Mouse (Mus musculus) cerebellum, adult 2 months (tissue): ENCODE results near the gene Nudt21. TPM values are rescaled to one million over a fixed set of nuclear protein-coding genes. Genes with fewer than 3 reads are reported as not detected.

ENCODE experiments used
- DNase-seq, 2 experiments: peaks; one replicate each; pipeline ENCODE4 v3.0.0; 2021
- H3K27ac ChIP-seq: fragments of 200-500 bp; 2 replicates; pipeline ENCODE4 v1.5.1; 2012; ENCODE audit warnings: low read length, control low read depth, inconsistent platforms; ENCODE audit not compliant: insufficient read depth
- H3K27me3 ChIP-seq: fragments of 200-500 bp; 2 replicates; pipeline ENCODE4 v1.6.1; 2012; ENCODE audit warnings: inconsistent platforms, mild to moderate bottlenecking, low read length, moderate library complexity; ENCODE audit not compliant: control insufficient read depth, insufficient read depth
- H3K4me1 ChIP-seq: fragments of 200-500 bp; 2 replicates; pipeline ENCODE4 v1.6.1; 2011; ENCODE audit warnings: low read length; ENCODE audit not compliant: control insufficient read depth, insufficient read depth
- H3K4me3 ChIP-seq: fragments of 200-500 bp; replicated peaks from 2 replicates; pipeline ENCODE3; 2011; ENCODE audit warnings: mild to moderate bottlenecking, low read depth, low read length, control low read depth; ENCODE audit not compliant: insufficient read depth
- CTCF ChIP-seq: fragments of 200-500 bp; IDR thresholded peaks from 2 replicates; pipeline ENCODE4 v1.5.1; 2011; ENCODE audit warnings: low read depth, mild to moderate bottlenecking, control low read depth, low read length, moderate library complexity, borderline replicate concordance; ENCODE audit not compliant: insufficient read depth
- POLR2A ChIP-seq: fragments of 200-500 bp; IDR thresholded peaks from 2 replicates; pipeline ENCODE4 v1.6.1; 2011; ENCODE audit warnings: low read length, control low read depth, borderline replicate concordance; ENCODE audit not compliant: insufficient read depth
- WGBS: fragments of 180-500 bp; shearing (Covaris S2); methylation state at CpG from one replicate; pipeline ENCODE4 v1.1.7; 2018; 5-methylcytosine and 5-hydroxymethylcytosine counted together
- polyA plus RNA-seq: library from polyadenylated mRNA; depleted of rRNA; stranded (reverse); fragments of >200 nt; gene quantifications from 2 replicates; pipeline ENCODE4 v1.2.3, GENCODE M21; 2012

Gene Nudt21
- polyA plus RNA-seq, 1 experiment = 31.3 TPM

DNA sequence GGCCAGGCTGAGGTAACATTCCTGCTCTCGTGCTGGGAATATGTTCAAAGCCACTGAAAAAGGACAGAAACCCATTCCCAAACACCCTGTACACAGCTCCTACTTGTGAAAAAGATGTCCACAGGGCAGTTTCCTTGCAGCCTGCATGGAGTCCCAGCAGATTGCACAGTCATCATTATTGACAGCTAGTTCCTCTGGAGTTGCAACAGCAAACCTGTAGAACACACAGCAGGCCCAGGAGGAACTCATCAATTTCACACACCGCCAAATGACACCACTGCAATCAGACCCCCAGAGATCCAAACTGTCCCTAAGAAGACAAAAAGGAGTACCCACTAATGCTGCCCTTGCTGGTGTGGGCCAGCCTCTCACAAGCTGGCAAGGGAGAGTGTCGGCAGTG, 52.1 kb downstream of the Nudt21 start:
- Histone ChIP-seq H3K27me3 (no peaks in the 10 kb centered on the region), H3K4me1 (no peaks in the 10 kb centered on the region), H3K4me3 (no peak overlapping the region), H3K27ac (no peak overlapping the region)
- no peak for DNase-seq
- 93% methylated on average over 3 of the region's 3 CpGs for WGBS
- TF ChIP-seq POLR2A = no peak
- TF ChIP-seq CTCF = no peak

DNA sequence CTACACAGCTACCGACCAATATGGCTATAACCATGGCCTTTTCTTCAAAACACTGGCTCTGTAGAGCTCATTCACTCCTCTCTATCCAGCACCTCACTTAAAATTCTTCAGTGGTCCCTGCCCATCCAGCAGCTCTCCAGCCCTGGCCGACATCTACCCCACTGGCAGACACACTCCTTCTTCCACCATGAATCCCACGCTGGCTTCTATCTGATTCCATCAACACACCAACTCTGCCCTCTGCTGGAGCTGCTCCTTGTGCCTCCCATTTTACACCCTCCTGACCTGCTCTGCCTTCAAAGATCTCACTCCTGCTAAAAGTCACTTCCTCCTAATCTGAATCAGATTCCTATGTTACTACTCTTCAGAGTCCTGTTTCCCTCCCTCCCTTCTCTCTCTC, 53.0 kb downstream of the Nudt21 start:
- Histone ChIP-seq H3K4me1 (no peaks in the 10 kb centered on the region), H3K27me3 (no peaks in the 10 kb centered on the region), H3K27ac (no peak overlapping the region), H3K4me3 (no peak overlapping the region)
- 34% methylated on average over 3 of the region's 3 CpGs for WGBS
- peak in 1 of 2 experiments; percentile 40 for DNase-seq
- TF ChIP-seq CTCF = peak; percentile 63
- no peak for TF ChIP-seq POLR2A

DNA sequence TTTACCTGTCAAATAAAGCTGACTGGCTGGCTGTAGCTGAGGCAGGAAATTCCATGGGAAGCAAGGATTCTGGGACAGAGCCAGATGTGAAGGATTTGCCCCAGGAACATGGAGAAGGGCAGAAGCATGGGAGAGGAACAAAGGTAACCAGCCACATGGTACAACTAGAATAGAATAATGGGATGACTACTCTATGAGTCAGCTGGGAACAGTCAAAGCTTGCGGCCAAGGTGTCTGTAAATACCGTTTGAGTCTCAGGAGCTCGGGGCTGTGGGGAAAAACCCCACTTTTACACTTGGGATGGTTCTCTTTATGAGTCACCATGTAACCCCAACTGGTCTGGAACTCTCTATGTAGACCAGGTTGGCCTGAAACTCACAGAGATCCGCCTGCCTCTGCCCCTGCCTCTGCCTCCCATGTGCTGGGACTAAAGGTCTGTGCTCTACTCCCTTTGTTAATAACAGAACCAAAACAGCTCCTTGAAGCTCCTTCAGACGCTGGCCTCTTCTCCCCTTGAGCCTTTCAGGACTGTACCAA, 55.1 kb downstream of the Nudt21 start:
- WGBS = 94% methylated on average over 5 of the region's 5 CpGs
- no peak for DNase-seq

DNA sequence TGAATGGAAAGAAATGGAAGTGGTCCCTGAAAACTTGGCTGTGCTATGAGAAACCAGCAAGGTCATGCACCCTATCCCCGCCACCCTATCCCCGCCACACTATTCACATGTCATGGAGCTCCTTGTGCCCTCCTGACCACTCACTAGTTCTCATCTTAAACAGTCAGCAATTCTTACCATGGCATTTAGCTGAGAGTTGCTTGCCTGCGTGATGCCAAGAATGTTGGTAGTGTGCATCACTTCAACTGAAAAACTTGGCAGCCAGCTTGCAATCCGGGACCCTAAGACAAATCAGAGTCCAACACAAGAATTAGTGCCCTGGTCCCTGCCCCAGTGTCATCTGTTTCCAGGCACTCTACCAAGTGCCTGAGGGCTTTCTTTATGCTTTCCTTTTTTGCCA, 56.7 kb downstream of the Nudt21 start:
- no peak overlapping the region for H3K27ac ChIP-seq
- WGBS = 51% methylated on average over 4 of the region's 4 CpGs
- no peak for TF ChIP-seq POLR2A
- no peak for TF ChIP-seq CTCF
- H3K27me3 ChIP-seq = no peaks in the 10 kb centered on the region
- no peak overlapping the region for H3K4me3 ChIP-seq
- H3K4me1 ChIP-seq = no peaks in the 10 kb centered on the region
- DNase-seq = no peak

More for the DNA sequence above, 55.1 kb downstream of the Nudt21 start:
- Histone ChIP-seq H3K27me3 (no peaks in the 10 kb centered on the region), H3K4me3 (no peak overlapping the region), H3K27ac (no peak overlapping the region), H3K4me1 (no peaks in the 10 kb centered on the region)
- TF ChIP-seq CTCF (no peak), POLR2A (no peak)

DNA sequence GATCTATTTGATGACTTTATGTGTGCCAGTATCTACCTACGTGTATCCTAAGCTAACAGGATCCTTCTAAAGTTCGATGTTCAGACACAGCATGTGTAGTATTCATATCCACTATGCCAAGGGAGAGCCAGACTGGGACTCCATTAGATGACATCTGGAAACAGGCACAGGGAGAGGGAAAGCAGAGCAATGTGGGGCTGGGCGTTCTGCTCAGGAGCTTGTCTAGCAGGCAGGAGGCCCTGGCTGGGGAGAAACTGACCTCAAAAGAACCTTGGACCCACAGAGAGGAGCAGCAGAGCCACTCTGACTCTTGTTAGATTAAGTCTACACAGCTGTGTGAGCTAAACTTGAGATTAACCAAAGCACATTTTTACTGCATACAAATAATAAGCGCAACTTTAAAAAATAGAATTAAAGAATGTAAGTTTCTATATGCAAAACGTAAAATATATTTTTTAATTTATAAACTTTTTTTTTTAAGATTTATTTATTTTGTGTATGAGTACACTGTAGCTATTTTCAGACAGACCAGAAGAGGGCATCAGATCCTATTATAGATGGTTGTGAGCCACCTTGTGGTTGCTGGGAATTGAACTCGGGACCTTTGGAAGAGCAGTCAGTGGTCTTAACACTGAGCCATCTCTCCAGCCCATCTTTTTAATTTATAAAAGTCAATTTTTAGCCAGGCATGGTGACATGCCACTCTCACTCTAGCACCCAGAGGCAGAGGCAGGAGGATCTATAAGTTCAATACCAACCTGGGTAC, 60.2 kb downstream of the Nudt21 start:
- 93% methylated on average over 6 of the region's 6 CpGs for WGBS
- H3K27ac ChIP-seq = no peak overlapping the region
- peak in 1 of 2 experiments; percentile 3 for DNase-seq
- TF ChIP-seq CTCF (no peak), POLR2A (no peak)
- no peaks in the 10 kb centered on the region for H3K27me3 ChIP-seq
- H3K4me1 ChIP-seq = peaks cover 20% of the 10 kb centered on the region
- H3K4me3 ChIP-seq = no peak overlapping the region

DNA sequence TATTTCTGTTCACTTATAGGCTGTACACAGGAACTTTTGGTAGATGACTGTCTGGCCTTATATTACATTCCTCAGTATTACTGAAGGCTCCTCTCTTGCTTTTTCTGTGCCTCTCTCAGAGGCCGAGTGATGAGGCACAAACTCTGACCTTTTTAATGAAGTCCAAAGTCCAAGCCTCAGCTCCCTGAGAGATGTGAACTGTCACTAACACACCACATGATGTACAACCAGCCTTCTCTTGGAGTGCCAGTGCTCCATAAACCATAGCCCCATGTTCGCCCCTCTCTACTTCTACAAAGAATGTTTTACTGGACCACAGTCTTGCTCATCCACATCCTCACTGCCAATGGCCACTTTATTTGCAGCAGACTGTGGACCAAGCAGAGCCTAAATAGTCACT, 61.5 kb downstream of the Nudt21 start:
- peak in 1 of 2 experiments; percentile 5 for DNase-seq
- peaks cover 20% of the 10 kb centered on the region for H3K4me1 ChIP-seq
- no peak overlapping the region for H3K27ac ChIP-seq
- TF ChIP-seq CTCF (no peak), POLR2A (no peak)
- 94% methylated on average over 2 of the region's 2 CpGs for WGBS
- no peak overlapping the region for H3K4me3 ChIP-seq
- no peaks in the 10 kb centered on the region for H3K27me3 ChIP-seq

DNA sequence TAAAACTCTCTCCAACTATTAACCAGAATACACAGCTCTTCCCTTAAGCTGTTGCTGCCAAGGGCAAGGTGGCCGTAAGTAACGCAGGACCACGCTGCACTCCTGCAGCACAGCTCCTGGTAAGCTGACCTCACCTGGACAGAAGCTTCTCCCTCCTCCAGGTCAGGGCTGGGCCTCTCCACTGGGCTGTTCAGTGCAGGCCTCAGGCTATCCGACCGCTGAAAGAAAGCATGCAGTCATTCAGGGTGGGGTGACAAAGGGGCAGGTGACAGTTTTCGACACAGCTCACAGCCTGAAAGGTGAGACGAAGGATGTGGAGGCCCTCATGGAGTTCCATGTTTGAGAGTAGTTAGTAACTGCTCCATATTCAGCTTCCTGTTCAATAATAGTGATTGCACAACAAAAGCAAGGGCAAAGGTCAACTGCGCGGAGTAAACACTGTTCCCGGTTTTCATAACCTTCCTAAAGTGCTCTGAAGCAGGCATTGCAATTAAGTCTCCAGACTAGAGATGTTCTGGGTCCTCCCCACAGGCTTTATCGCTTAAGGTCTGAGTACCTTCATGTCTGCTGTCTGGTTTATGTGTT, 62.1 kb downstream of the Nudt21 start:
- H3K27ac ChIP-seq = no peak overlapping the region
- H3K4me3 ChIP-seq = no peak overlapping the region
- H3K4me1 ChIP-seq = peaks cover 20% of the 10 kb centered on the region
- 87% methylated on average over 11 of the region's 11 CpGs for WGBS
- TF ChIP-seq CTCF = no peak
- no peak for TF ChIP-seq POLR2A
- DNase-seq = peak in 1 of 2 experiments; percentile 10
- no peaks in the 10 kb centered on the region for H3K27me3 ChIP-seq
